Mouse (Mus musculus) CH12.LX (cell line): ENCODE data around the gene Pakap. TPM values are rescaled to one million over a fixed set of nuclear protein-coding genes. Genes with fewer than 3 reads are reported as not detected.

Experiments
- DNase-seq: peaks from one replicate; pipeline ENCODE4 v3.0.0-alpha.2; 2013; ENCODE audit errors: extremely low read depth
- H3K27ac ChIP-seq: 2 replicates; pipeline ENCODE4 v1.5.1; 2012; ENCODE audit warnings: low read depth, mild to moderate bottlenecking, control low read depth, moderate library complexity; ENCODE audit not compliant: insufficient read depth
- H3K27me3 ChIP-seq: replicated peaks from 2 replicates; pipeline ENCODE3; 2012; ENCODE audit warnings: inconsistent platforms
- H3K36me3 ChIP-seq, 2 experiments: replicated peaks in 1 of 2; 2 replicates each; pipeline versions ENCODE3 to v1.6.1; 2012; ENCODE audit warnings: inconsistent platforms in 1 of 2, low read length in 1 of 2, mild to moderate bottlenecking in 1 of 2, mixed read lengths in 1 of 2, moderate library complexity in 1 of 2; ENCODE audit not compliant: control insufficient read depth in 1 of 2, insufficient read depth in 1 of 2
- H3K4me1 ChIP-seq, 2 experiments: 2 replicates each; pipeline ENCODE4 v1.6.1; 2012; ENCODE audit warnings: inconsistent platforms in 1 of 2, moderate library complexity in 1 of 2; ENCODE audit not compliant: insufficient read depth in 2 of 2, control insufficient read depth in 1 of 2
- H3K4me2 ChIP-seq: 2 replicates; pipeline ENCODE4 v1.6.1; 2012; ENCODE audit warnings: low read depth, mild to moderate bottlenecking, control low read depth; ENCODE audit not compliant: poor library complexity, insufficient read depth, severe bottlenecking
- H3K4me3 ChIP-seq, 3 experiments: fragments of 150-350 bp in 1 of 3; sonication (generic) in 1 of 3; replicated peaks in 1 of 3; 2 replicates each; pipeline versions ENCODE3 to v1.5.1; 2011 to 2012; ENCODE audit warnings: low read depth in 2 of 3, low read length in 2 of 3, mild to moderate bottlenecking in 2 of 3, moderate library complexity in 2 of 3, control low read depth in 1 of 3, improper control_type of control experiment in 1 of 3, inconsistent platforms in 1 of 3, mixed read lengths in 1 of 3; ENCODE audit not compliant: poor library complexity in 1 of 3
- H3K79me2 ChIP-seq: replicated peaks from 2 replicates; pipeline ENCODE4 v1.6.1; 2012; ENCODE audit warnings: mild to moderate bottlenecking, moderate library complexity; ENCODE audit not compliant: control insufficient read depth, poor library complexity, insufficient read depth, severe bottlenecking; ENCODE audit errors: extremely low read depth
- H3K9ac ChIP-seq: 2 replicates; pipeline ENCODE4 v1.6.1; 2012; ENCODE audit warnings: low read depth, mild to moderate bottlenecking, control low read depth, moderate library complexity; ENCODE audit not compliant: insufficient read depth
- H3K9me3 ChIP-seq: replicated peaks from 2 replicates; pipeline ENCODE3; 2012; ENCODE audit warnings: low read length, inconsistent platforms, mixed read lengths
- CHD1 ChIP-seq: IDR thresholded peaks from 2 replicates; pipeline ENCODE4 v1.6.1; 2012; ENCODE audit warnings: low read depth, low read length, improper control_type of control experiment, inconsistent platforms
- CHD2 ChIP-seq: IDR thresholded peaks from 2 replicates; pipeline ENCODE4 v1.6.1; 2011; ENCODE audit warnings: low read length, improper control_type of control experiment
- E2F4 ChIP-seq: IDR thresholded peaks from 2 replicates; pipeline ENCODE4 v1.6.1; 2011; ENCODE audit warnings: low read depth, low read length, improper control_type of control experiment; ENCODE audit not compliant: insufficient replicate concordance
- EP300 ChIP-seq: IDR thresholded peaks from 2 replicates; pipeline ENCODE4 v1.6.1; 2011; ENCODE audit warnings: low read length, improper control_type of control experiment
- ETS1 ChIP-seq: conservative IDR thresholded peaks from 2 replicates; pipeline ENCODE4 v1.6.1; 2012; ENCODE audit warnings: low read depth, mild to moderate bottlenecking, inconsistent platforms, low read length, improper control_type of control experiment, moderate library complexity
- HCFC1 ChIP-seq: IDR thresholded peaks from 2 replicates; pipeline ENCODE4 v1.6.1; 2012; ENCODE audit warnings: low read depth, mild to moderate bottlenecking, inconsistent platforms, low read length, improper control_type of control experiment
- JUN ChIP-seq: IDR thresholded peaks from 2 replicates; pipeline ENCODE4 v1.6.1; 2011; ENCODE audit warnings: low read depth, mild to moderate bottlenecking, low read length, improper control_type of control experiment, moderate library complexity; ENCODE audit not compliant: insufficient read depth
- JUND ChIP-seq: conservative IDR thresholded peaks from 2 replicates; pipeline ENCODE4 v1.6.1; 2011; ENCODE audit warnings: low read depth, low read length, improper control_type of control experiment
- KAT2A ChIP-seq: IDR thresholded peaks from 2 replicates; pipeline ENCODE4 v1.6.1; 2012; ENCODE audit warnings: low read length, improper control_type of control experiment, inconsistent platforms; ENCODE audit not compliant: insufficient replicate concordance
- MAFK ChIP-seq: IDR thresholded peaks from 2 replicates; pipeline ENCODE4 v1.6.1; 2011; ENCODE audit warnings: low read length, improper control_type of control experiment; ENCODE audit not compliant: insufficient replicate concordance
- MXI1 ChIP-seq: IDR thresholded peaks from 2 replicates; pipeline ENCODE4 v1.6.1; 2011; ENCODE audit warnings: mild to moderate bottlenecking, low read depth, low read length, improper control_type of control experiment
- MYC ChIP-seq: IDR thresholded peaks from 2 replicates; pipeline ENCODE4 v1.6.1; 2011; ENCODE audit warnings: low read depth, mild to moderate bottlenecking, improper control_type of control experiment, low read length
- NELFE ChIP-seq: IDR thresholded peaks from 2 replicates; pipeline ENCODE4 v1.6.1; 2011; ENCODE audit warnings: low read depth, low read length, improper control_type of control experiment
- NRF1 ChIP-seq: IDR thresholded peaks from 2 replicates; pipeline ENCODE4 v1.6.1; 2014; ENCODE audit warnings: low read depth, mild to moderate bottlenecking, inconsistent platforms, low read length, improper control_type of control experiment, moderate library complexity
- RCOR1 ChIP-seq: conservative IDR thresholded peaks from 2 replicates; pipeline ENCODE4 v1.6.1; 2012; ENCODE audit warnings: low read depth, mild to moderate bottlenecking, inconsistent platforms, low read length, improper control_type of control experiment
- SIN3A ChIP-seq: IDR thresholded peaks from 2 replicates; pipeline ENCODE4 v1.6.1; 2012; ENCODE audit warnings: low read length, improper control_type of control experiment, inconsistent platforms
- SMC3 ChIP-seq: IDR thresholded peaks from 2 replicates; pipeline ENCODE4 v1.6.1; 2011; ENCODE audit warnings: low read depth, low read length, improper control_type of control experiment
- TBP ChIP-seq: conservative IDR thresholded peaks from 2 replicates; pipeline ENCODE4 v1.6.1; 2011; ENCODE audit warnings: low read depth, low read length, improper control_type of control experiment
- TCF12 ChIP-seq: IDR thresholded peaks from 2 replicates; pipeline ENCODE4 v1.6.1; 2014; ENCODE audit warnings: low read depth, mild to moderate bottlenecking, inconsistent platforms, low read length, improper control_type of control experiment
- UBTF ChIP-seq: IDR thresholded peaks from 2 replicates; pipeline ENCODE4 v1.6.1; 2012; ENCODE audit warnings: low read depth, mild to moderate bottlenecking, inconsistent platforms, low read length, improper control_type of control experiment, moderate library complexity
- USF1 ChIP-seq: IDR thresholded peaks from 2 replicates; pipeline ENCODE4 v1.6.1; 2014; ENCODE audit warnings: low read depth, mild to moderate bottlenecking, inconsistent platforms, low read length, improper control_type of control experiment
- ZC3H11A ChIP-seq: IDR thresholded peaks from 2 replicates; pipeline ENCODE4 v1.6.1; 2012; ENCODE audit warnings: low read depth, mild to moderate bottlenecking, inconsistent platforms, low read length, improper control_type of control experiment
- ZKSCAN1 ChIP-seq: IDR thresholded peaks from 2 replicates; pipeline ENCODE4 v1.6.1; 2012; ENCODE audit warnings: low read depth, inconsistent platforms, low read length, improper control_type of control experiment, borderline replicate concordance
- dilution Hi-C: fragments of 300-500 bp; cut with MboI; formaldehyde crosslinking; loops from 2 replicates; pipeline ENCODE4 v1.14.3; 2020; ENCODE audit warnings: low sequenced_read_pairs; ENCODE audit not compliant: extremely low pct_unique_long_range_greater_than_20kb, extremely low pct_ligation_motif_present
- in situ Hi-C: fragments of 300-500 bp; cut with MboI; formaldehyde crosslinking; loops from 3 replicates; pipeline ENCODE4 v1.14.3; 2019; ENCODE audit warnings: low sequenced_read_pairs, low pct_ligation_motif_present, low pct_unique_long_range_greater_than_20kb, mixed read lengths
- polyA plus RNA-seq: library from polyadenylated mRNA; unstranded; fragments of >175 nt; gene quantifications from 2 replicates; pipeline ENCODE4 v1.2.1, GENCODE M21; 2012; ENCODE audit warnings: low read depth; ENCODE audit not compliant: insufficient read length
- total RNA-seq, 2 experiments: library from RNA; depleted of rRNA; stranded (reverse); fragments of 300-350 nt in 1 of 2; fragments of >200 nt in 1 of 2; gene quantifications; 2 replicates each; pipeline ENCODE4 v1.2.3; 2012 to 2014

Pakap gene
- total and polyA plus RNA-seq, 3 experiments = 0.08 to 0.14 TPM; not detected in 1

DNA sequence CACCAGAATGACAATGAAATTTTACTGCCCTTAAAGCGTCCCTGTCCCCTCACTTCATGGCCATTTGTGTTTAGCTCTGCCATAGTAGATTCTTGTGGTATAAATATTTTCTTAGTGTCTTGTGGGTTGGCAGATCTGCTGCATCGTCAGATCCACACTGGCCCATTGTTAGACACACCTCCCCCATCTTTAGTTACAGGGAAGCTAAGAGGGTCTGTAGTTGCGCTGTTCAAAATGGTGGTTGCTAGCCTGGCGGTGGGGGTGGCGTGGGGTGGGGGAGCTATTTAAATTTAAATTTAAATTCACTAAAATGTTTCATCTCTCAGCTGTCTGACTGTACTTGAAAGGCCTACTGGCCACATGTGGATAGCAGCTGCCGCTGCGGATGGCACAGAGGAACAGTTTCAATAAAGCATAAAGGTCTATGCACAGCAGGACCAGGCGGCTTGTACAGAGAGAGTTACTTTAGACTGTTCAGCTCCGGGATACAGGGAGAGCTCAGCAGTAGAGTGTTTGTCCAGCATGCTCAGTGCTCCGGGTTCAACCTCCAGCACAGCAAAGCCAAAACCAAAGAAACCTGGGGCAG is 324.1 kb downstream of the Pakap start:
- DNase-seq = no peak
- H3K4me3 ChIP-seq = no peak overlapping the region
- H3K27ac ChIP-seq = no peak overlapping the region
- H3K27me3 ChIP-seq = no peaks in the 10 kb centered on the region
- no peaks in the 10 kb centered on the region; a peak in 1 of 4 replicates for H3K4me1 ChIP-seq
- no peak for TF ChIP-seq MAFK
- TF ChIP-seq TCF12 = no peak
- no peak for TF ChIP-seq SIN3A
- no peak for TF ChIP-seq CHD1
- no peak for TF ChIP-seq ZKSCAN1
- TF ChIP-seq TBP = no peak
- no peak for TF ChIP-seq SMC3
- no peak for TF ChIP-seq JUND
- no peak for TF ChIP-seq NELFE
- no peak for TF ChIP-seq USF1
- TF ChIP-seq E2F4 = no peak
- no peak for TF ChIP-seq ETS1
- no peak for TF ChIP-seq ZC3H11A
- no peak for TF ChIP-seq RCOR1
- TF ChIP-seq UBTF = no peak
- TF ChIP-seq KAT2A = no peak
- TF ChIP-seq HCFC1 = no peak
- TF ChIP-seq MXI1 = no peak
- no peaks in the 10 kb centered on the region for H3K79me2 ChIP-seq
- H3K9ac ChIP-seq = no peak overlapping the region
- in situ Hi-C loops (no loop called here), dilution Hi-C loops (no loop called here)
- H3K36me3 ChIP-seq = no peaks in the 10 kb centered on the region
- no peak overlapping the region for H3K4me2 ChIP-seq
- peaks cover 3% of the 10 kb centered on the region for H3K9me3 ChIP-seq

DNA sequence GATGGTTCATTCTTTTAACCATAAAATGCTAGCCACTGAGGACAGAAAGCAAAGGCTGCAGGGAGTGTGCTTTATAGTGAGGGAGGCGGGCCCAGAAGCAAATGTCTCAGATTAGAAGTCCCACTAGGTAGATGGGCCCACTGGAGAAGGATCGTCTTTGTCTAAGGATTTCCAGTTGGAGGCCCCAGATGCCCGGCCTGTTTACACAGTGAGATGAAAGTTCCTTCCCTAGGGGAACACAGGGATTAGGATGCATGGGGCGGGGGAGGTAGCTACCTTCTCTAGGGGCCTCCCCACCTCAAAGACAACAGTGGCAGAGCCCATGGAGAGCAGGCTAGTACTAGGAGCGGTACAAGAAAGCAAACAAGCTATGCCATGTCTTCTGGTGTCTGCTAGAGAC is 327.2 kb downstream of the Pakap start:
- in situ Hi-C loops (no loop called here), dilution Hi-C loops (no loop called here)
- Histone ChIP-seq H3K9me3 (peaks cover 3% of the 10 kb centered on the region), H3K9ac (no peak overlapping the region), H3K79me2 (no peaks in the 10 kb centered on the region), H3K36me3 (no peaks in the 10 kb centered on the region), H3K27me3 (no peaks in the 10 kb centered on the region), H3K4me1 (no peaks in the 10 kb centered on the region; a peak in 1 of 4 replicates), H3K4me3 (no peak overlapping the region), H3K27ac (no peak overlapping the region), H3K4me2 (no peak overlapping the region)
- no peak for DNase-seq
- TF ChIP-seq CHD2 (no peak), USF1 (no peak), UBTF (no peak), JUN (no peak), RCOR1 (no peak), KAT2A (no peak), NRF1 (no peak), SIN3A (no peak), TBP (no peak), EP300 (no peak), NELFE (no peak), MYC (no peak)
